Mouse (Mus musculus) forebrain, embryonic 13.5 days (tissue): ENCODE measurements around the gene Defb21. TPM values are rescaled to one million over a fixed set of nuclear protein-coding genes. Genes with fewer than 3 reads are reported as not detected.

Experiments used
- ATAC-seq: fragments of 200-750 bp; cut with Nextera tagmentation; 2 replicates; pipeline ENCODE4 v1.8.0; 2017
- H3K27ac ChIP-seq: fragments of 300-500 bp; sonication (generic); 2 replicates; pipeline ENCODE4 v1.5.1; 2015; ENCODE audit warnings: inconsistent platforms, mild to moderate bottlenecking, moderate library complexity
- H3K27me3 ChIP-seq: fragments of 300-500 bp; sonication (generic); 2 replicates; pipeline ENCODE4 v1.6.1; 2015; ENCODE audit warnings: mild to moderate bottlenecking, inconsistent platforms
- H3K36me3 ChIP-seq: fragments of 300-500 bp; sonication (generic); 2 replicates; pipeline ENCODE4 v1.6.1; 2015; ENCODE audit warnings: mild to moderate bottlenecking, inconsistent platforms; ENCODE audit not compliant: poor library complexity, severe bottlenecking
- H3K4me1 ChIP-seq: fragments of 300-500 bp; sonication (generic); 2 replicates; pipeline ENCODE4 v1.6.1; 2015; ENCODE audit warnings: inconsistent platforms
- H3K4me2 ChIP-seq: fragments of 300-500 bp; sonication (generic); 2 replicates; pipeline ENCODE4 v1.6.1; 2015; ENCODE audit warnings: inconsistent platforms, mild to moderate bottlenecking, moderate library complexity
- H3K4me3 ChIP-seq: fragments of 300-500 bp; sonication (generic); 2 replicates; pipeline ENCODE4 v1.5.1; 2015; ENCODE audit warnings: mild to moderate bottlenecking, inconsistent platforms
- H3K9ac ChIP-seq: fragments of 300-500 bp; sonication (generic); 2 replicates; pipeline ENCODE4 v1.6.1; 2015; ENCODE audit warnings: mild to moderate bottlenecking, inconsistent platforms
- H3K9me3 ChIP-seq: fragments of 300-500 bp; sonication (generic); replicated peaks from 2 replicates; pipeline ENCODE4 v1.6.1; 2016; ENCODE audit warnings: inconsistent platforms
- WGBS: fragments of 180-500 bp; shearing (Covaris S2); methylation state at CpG from one replicate; pipeline ENCODE4 v1.1.7; 2015; 5-methylcytosine and 5-hydroxymethylcytosine counted together
- polyA plus RNA-seq: library from polyadenylated mRNA; unstranded; fragments of >200 nt; fragmentation: Nextera tagmentation; extraction: Ambion mirVana; gene quantifications from 2 replicates; pipeline ENCODE4 v1.2.1, GENCODE M21; 2015

Gene Defb21
- polyA plus RNA-seq, 1 experiment from 2014 or later: not detected

- no peak for ATAC-seq
- Histone ChIP-seq H3K9me3 (no peaks in the 10 kb centered on the region), H3K27me3 (no peaks in the 10 kb centered on the region), H3K4me3 (no peak overlapping the region), H3K4me1 (no peaks in the 10 kb centered on the region), H3K4me2 (no peak overlapping the region), H3K9ac (no peak overlapping the region), H3K36me3 (no peaks in the 10 kb centered on the region), H3K27ac (no peak overlapping the region)
- WGBS: 41% methylated on average over 7 of the region's 8 CpGs
Measured at GRCm38 (mm10) chr2:152612193-152612592, 39.6 kb downstream of the Defb21 start.

- H3K27me3 ChIP-seq: no peaks in the 10 kb centered on the region
- H3K9me3 ChIP-seq: no peaks in the 10 kb centered on the region
- no peaks in the 10 kb centered on the region for H3K36me3 ChIP-seq
- H3K9ac ChIP-seq: no peak overlapping the region
- WGBS: 11% methylated on average over 7 of the region's 7 CpGs
- no peak overlapping the region for H3K4me3 ChIP-seq
- no peaks in the 10 kb centered on the region for H3K4me1 ChIP-seq
- ATAC-seq: peak; percentile 43; the same call in 1 of the 2 replicates
- no peak overlapping the region for H3K4me2 ChIP-seq
- H3K27ac ChIP-seq: no peak overlapping the region
Measured at GRCm38 (mm10) chr2:152615563-152615962, 43.0 kb downstream of the Defb21 start.

GRCm38 (mm10) chr2:152616470-152616869 is 43.9 kb downstream of the Defb21 start:
- Histone ChIP-seq H3K9ac (no peak overlapping the region), H3K4me2 (no peak overlapping the region), H3K27me3 (no peaks in the 10 kb centered on the region), H3K4me1 (no peaks in the 10 kb centered on the region), H3K27ac (no peak overlapping the region), H3K4me3 (no peak overlapping the region), H3K36me3 (no peaks in the 10 kb centered on the region), H3K9me3 (no peaks in the 10 kb centered on the region)
- ATAC-seq: no peak
- 84% methylated on average over 6 of the region's 6 CpGs for WGBS

GRCm38 (mm10) chr2:152617374-152617773 is 44.8 kb downstream of the Defb21 start:
- no peak overlapping the region for H3K4me2 ChIP-seq
- H3K4me1 ChIP-seq: no peaks in the 10 kb centered on the region
- 57% methylated on average over 5 of the region's 5 CpGs for WGBS
- no peak for ATAC-seq
- no peak overlapping the region for H3K27ac ChIP-seq
- no peak overlapping the region for H3K9ac ChIP-seq
- H3K27me3 ChIP-seq: no peaks in the 10 kb centered on the region
- H3K36me3 ChIP-seq: no peaks in the 10 kb centered on the region
- H3K4me3 ChIP-seq: no peak overlapping the region
- no peaks in the 10 kb centered on the region for H3K9me3 ChIP-seq

GRCm38 (mm10) chr2:152620367-152621134 is 48.0 kb downstream of the Defb21 start:
- no peak for ATAC-seq
- peaks cover 5% of the 10 kb centered on the region for H3K27me3 ChIP-seq

GRCm38 (mm10) chr2:152622151-152622550 is 49.6 kb downstream of the Defb21 start:
- no peak overlapping the region for H3K4me3 ChIP-seq
- WGBS: 91% methylated on average over 13 of the region's 13 CpGs
- no peak for ATAC-seq
- no peak overlapping the region for H3K9ac ChIP-seq
- H3K9me3 ChIP-seq: no peaks in the 10 kb centered on the region
- H3K36me3 ChIP-seq: no peaks in the 10 kb centered on the region
- H3K4me1 ChIP-seq: peaks cover 8% of the 10 kb centered on the region
- H3K4me2 ChIP-seq: no peak overlapping the region
- H3K27ac ChIP-seq: no peak overlapping the region
- H3K27me3 ChIP-seq: peaks cover 21% of the 10 kb centered on the region

More at GRCm38 (mm10) chr2:152620367-152621134, 48.0 kb downstream of the Defb21 start:
- no peaks in the 10 kb centered on the region for H3K4me1 ChIP-seq
- WGBS: 75% methylated on average over 9 of the region's 9 CpGs
- no peak overlapping the region for H3K4me3 ChIP-seq
- H3K9me3 ChIP-seq: no peaks in the 10 kb centered on the region
- no peaks in the 10 kb centered on the region for H3K36me3 ChIP-seq
- no peak overlapping the region for H3K9ac ChIP-seq
- H3K27ac ChIP-seq: no peak overlapping the region
- H3K4me2 ChIP-seq: no peak overlapping the region

- H3K4me2 ChIP-seq: no peak within 1 kb of the TSS
- no peak within 1 kb of the TSS for H3K4me3 ChIP-seq
- no peaks in the 10 kb centered on the region for H3K36me3 ChIP-seq
- peaks cover 11% of the 10 kb centered on the region for H3K4me1 ChIP-seq
- no peak for ATAC-seq
- 80% methylated on average over 7 of the region's 7 CpGs for WGBS
- no peaks in the 10 kb centered on the region for H3K9me3 ChIP-seq
- no peak within 1 kb of the TSS for H3K27ac ChIP-seq
- H3K27me3 ChIP-seq: peaks cover 29% of the 10 kb centered on the region
- H3K9ac ChIP-seq: no peak within 1 kb of the TSS
Measured at GRCm38 (mm10) chr2:152622953-152623352, 50.4 kb downstream of the Defb21 start, which contains the start of gene Defb25. TSS of gene Defb25 (minus strand) at chr2:152623053.

Other genes starting within 250 kb of the Defb21 start
- 88.4 and 97.6 TPM in 2 replicates for gene Rbck1, start 240.1 kb upstream of the Defb21 start, polyA plus RNA-seq
- gene Trib3, start 228.7 kb upstream of the Defb21 start, polyA plus RNA-seq: 0.79 and 0.97 TPM in 2 replicates
- 11.8 and 16.4 TPM in 2 replicates for gene Nrsn2, start 196.1 kb upstream of the Defb21 start, polyA plus RNA-seq
- 15.8 and 17.6 TPM in 2 replicates for gene Sox12, start 174.7 kb upstream of the Defb21 start, polyA plus RNA-seq
- 25.3 and 25.9 TPM in 2 replicates for gene Zcchc3, start 157.7 kb upstream of the Defb21 start, polyA plus RNA-seq
- gene 6820408C15Rik, start 157.2 kb upstream of the Defb21 start, polyA plus RNA-seq: 1.6 and 2.6 TPM in 2 replicates
- not detected in 2 replicates for gene Defb23, start 108.1 kb upstream of the Defb21 start, polyA plus RNA-seq
- not detected in 2 replicates for gene Defb20, start 95.7 kb upstream of the Defb21 start, polyA plus RNA-seq
- gene Defb22, start 82.6 kb upstream of the Defb21 start, polyA plus RNA-seq: not detected in 2 replicates
- not detected in 2 replicates for gene Defb26, start 61.1 kb upstream of the Defb21 start, polyA plus RNA-seq
- not detected in 2 replicates for gene Defb28, start 54.5 kb upstream of the Defb21 start, polyA plus RNA-seq
- gene Defb29, start 32.6 kb upstream of the Defb21 start, polyA plus RNA-seq: not detected in 2 replicates
- gene Gm17416, start 3.4 kb upstream of the Defb21 start, polyA plus RNA-seq: not detected in 2 replicates
- gene Defb19, start 7.6 kb downstream of the Defb21 start, polyA plus RNA-seq: not detected in 2 replicates
- not detected in 2 replicates for gene Defb45, start 26.7 kb downstream of the Defb21 start, polyA plus RNA-seq
- not detected in 2 replicates for gene Defb36, start 31.6 kb downstream of the Defb21 start, polyA plus RNA-seq
- not detected in 2 replicates for gene Defb25, start 50.3 kb downstream of the Defb21 start, polyA plus RNA-seq
- gene Rem1, start 54.2 kb downstream of the Defb21 start, polyA plus RNA-seq: 0.19 and 0.20 TPM in 2 replicates
- gene H13, start 96.7 kb downstream of the Defb21 start, polyA plus RNA-seq: 131 and 142 TPM in 2 replicates
- 40.0 and 42.2 TPM in 2 replicates for gene Mcts2, start 114.3 kb downstream of the Defb21 start, polyA plus RNA-seq
- gene Id1, start 163.5 kb downstream of the Defb21 start, polyA plus RNA-seq: 25.8 and 26.1 TPM in 2 replicates
- 4.4 and 4.8 TPM in 2 replicates for gene Cox4i2, start 181.4 kb downstream of the Defb21 start, polyA plus RNA-seq